13 mouse cellular contexts compared by ENCODE assay signal in the genomic region with DNA sequence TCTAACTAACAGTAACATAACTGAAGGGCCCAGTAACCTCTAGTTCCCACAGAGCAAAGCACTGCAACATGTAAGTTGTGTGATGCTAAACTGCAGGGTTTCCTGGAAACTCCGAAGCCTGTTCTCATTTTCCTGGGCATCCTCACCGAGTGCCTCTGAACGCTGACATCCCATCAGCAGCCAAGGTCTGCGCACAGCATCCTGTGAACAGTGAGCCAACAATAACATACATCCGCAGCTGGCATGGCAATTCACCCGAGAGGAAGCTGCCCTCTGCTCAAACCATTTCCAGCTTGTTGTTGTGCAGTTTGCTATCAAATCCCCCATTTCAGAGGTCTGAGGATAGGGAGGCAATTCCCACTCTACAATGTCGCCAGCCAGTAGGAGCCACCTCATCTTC.
DNase-seq lines count a peak whose midpoint lies in the region; ATAC-seq lines count a peak whose summit lies in the region.
"Had no signal": no experiment of that assay in that cellular context is flagged by ENCODE, and none has a peak within 500 bp of the region (broad histone marks: within the 10 kb centered on the region; RNA-seq: fewer than 3 reads in every experiment).

No protein-coding gene starts in this region.

- peak; percentile 9 for DNase-seq in adrenal gland, adult 2 months
- no peak for DNase-seq in adrenal gland, adult 8-10 months
- DNase-seq in hindbrain, embryonic 10.5 days (ENCODE audit: low spot score), result no peak
- DNase-seq in hindbrain, embryonic 11.5 days (ENCODE audit: low spot score), result no peak
- no peak for DNase-seq in lung, adult 18-20 months
- DNase-seq in lung, postnatal 4 days, result peak; percentile 38 to 72
- no peak for DNase-seq in urinary bladder, postnatal 10 days (ENCODE audit: low spot score)
- DNase-seq: cerebellum, adult 11 months; spleen, adult 18-20 months had no signal

- no peak overlapping the region for H3K4me3 ChIP-seq in hindbrain, embryonic 10.5 days
- H3K4me3 ChIP-seq in hindbrain, embryonic 11.5 days (ENCODE audit: low read depth, low read length), result no peak overlapping the region
- no peak overlapping the region for H3K4me3 ChIP-seq in lung, embryonic 15.5 days
- H3K4me3 ChIP-seq: midbrain, embryonic 15.5 days; neural tube, embryonic 13.5 days had no signal

- 0 out of 2 replicates have a peak, but pooled peaks cover 7% of the 10 kb centered on the region for H3K36me3 ChIP-seq in hindbrain, embryonic 10.5 days
- no peaks in the 10 kb centered on the region for H3K36me3 ChIP-seq in hindbrain, embryonic 11.5 days (ENCODE audit: control insufficient read depth, insufficient read depth, low read length)
- H3K36me3 ChIP-seq in lung, embryonic 15.5 days, result no peaks in the 10 kb centered on the region
- H3K36me3 ChIP-seq: midbrain, embryonic 15.5 days had no signal

- H3K9ac ChIP-seq in hindbrain, embryonic 11.5 days (ENCODE audit: low read depth, low read length), result no peak overlapping the region
- H3K9ac ChIP-seq in lung, embryonic 15.5 days, result no peak overlapping the region
- H3K9ac ChIP-seq: midbrain, embryonic 15.5 days; neural tube, embryonic 13.5 days had no signal

- 0 out of 2 replicates have a peak, but pooled peaks cover 2% of the 10 kb centered on the region for H3K9me3 ChIP-seq in hindbrain, embryonic 10.5 days
- H3K9me3 ChIP-seq in hindbrain, embryonic 11.5 days (ENCODE audit: control insufficient read depth, low read length), result no peaks in the 10 kb centered on the region
- no peaks in the 10 kb centered on the region for H3K9me3 ChIP-seq in lung, embryonic 15.5 days
- H3K9me3 ChIP-seq: midbrain, embryonic 15.5 days had no signal

- ATAC-seq in hindbrain, embryonic 11.5 days (ENCODE audit: low FRiP score), result no peak
- no peak for ATAC-seq in lung, embryonic 15.5 days (ENCODE audit: borderline replicate concordance, extremely low read depth, low FRiP score, low TSS enrichment)
- ATAC-seq: hindbrain, postnatal 0 days; midbrain, embryonic 15.5 days had no signal

- peaks cover 29% of the 10 kb centered on the region for H3K4me1 ChIP-seq in hindbrain, embryonic 10.5 days (replicated peaks)
- H3K4me1 ChIP-seq in hindbrain, embryonic 11.5 days (replicated peaks; ENCODE audit: control insufficient read depth, insufficient read depth, low read length), result no peaks in the 10 kb centered on the region
- H3K4me1 ChIP-seq in lung, embryonic 15.5 days, result peaks cover 15% of the 10 kb centered on the region
- H3K4me1 ChIP-seq: midbrain, embryonic 15.5 days had no signal

- H3K4me2 ChIP-seq in hindbrain, embryonic 11.5 days (replicated peaks; ENCODE audit: low read depth, low read length), result no peak overlapping the region
- no peak overlapping the region for H3K4me2 ChIP-seq in lung, embryonic 15.5 days
- H3K4me2 ChIP-seq: midbrain, embryonic 15.5 days; neural tube, embryonic 13.5 days had no signal

- 0 out of 2 replicates have a peak overlapping the region, but pooled peaks have one; percentile 8 for H3K27ac ChIP-seq in hindbrain, embryonic 10.5 days
- no peak overlapping the region for H3K27ac ChIP-seq in hindbrain, embryonic 11.5 days (ENCODE audit: low read depth, low read length)
- H3K27ac ChIP-seq in lung, embryonic 15.5 days, result peak overlapping the region; percentile 35
- H3K27ac ChIP-seq: hindbrain, postnatal 0 days; midbrain, embryonic 15.5 days had no signal

- no peaks in the 10 kb centered on the region for H3K27me3 ChIP-seq in hindbrain, embryonic 10.5 days (ENCODE audit: insufficient read depth, poor library complexity, severe bottlenecking)
- no peaks in the 10 kb centered on the region for H3K27me3 ChIP-seq in hindbrain, embryonic 11.5 days (ENCODE audit: control insufficient read depth, insufficient read depth, low read length)
- no peaks in the 10 kb centered on the region for H3K27me3 ChIP-seq in lung, embryonic 15.5 days
- H3K27me3 ChIP-seq: midbrain, embryonic 15.5 days; neural tube, embryonic 13.5 days had no signal

- WGBS in hindbrain, embryonic 10.5 days, result 91% methylated on average over 7 of the region's 7 CpGs
- 92% methylated on average over 7 of the region's 7 CpGs for WGBS in hindbrain, embryonic 11.5 days
- 77% methylated on average over 7 of the region's 7 CpGs for WGBS in lung, embryonic 15.5 days

Comparison
In these comparisons a context has a peak if more than half of its experiments do, and no peak if none do; other contexts are left out.
1. DNase-seq: peak in adrenal gland, adult 2 months (single experiment) and lung, postnatal 4 days (2 of 2); none in adrenal gland, adult 8-10 months (single experiment), hindbrain, embryonic 10.5 days (single experiment), hindbrain, embryonic 11.5 days (single experiment), lung, adult 18-20 months (0 of 2) and urinary bladder, postnatal 10 days (single experiment).